Mouse (Mus musculus) embryonic stem cell, embryonic (primary cell): Measurements from ENCODE around the gene Rtkn.

Experiments
- CTCF ChIA-PET, 4 experiments: fragments of 300-600 bp in 2 of 4; fragments of 350-600 bp in 2 of 4; sonication (Branson Sonifier 250); formaldehyde crosslinking; loops; one replicate each; lab custom pipeline; 2022; ENCODE audit warnings: inconsistent platforms in 2 of 4; lab: Charles Lee
- POLR2A ChIA-PET, 4 experiments: fragments of 300-600 bp in 2 of 4; fragments of 350-600 bp in 2 of 4; sonication (Branson Sonifier 250); formaldehyde crosslinking; loops; one replicate each; lab custom pipeline; 2022; ENCODE audit warnings: antibody characterized with exemption in 4 of 4, inconsistent platforms in 1 of 4; lab: Charles Lee

Gene Rtkn

GRCm38 (mm10) chr6:83134951-83135513, at the start of gene Rtkn:
Gene Rtkn (plus strand): TSS chr6:83135463.
- ChIA-PET POLR2A (interaction anchor here (0.5 to 8.4 kb wide), 28 partner anchors 9 to 182 kb away, joined by 3 to 75 read pairs (median 4); partner anchors contain the start of genes Wbp1 (in 4 of the 4), Ccdc142 (in 1 of the 4), Dok1 (in 1 of the 4) and Gm42688 (in 1 of the 4)), CTCF (interaction anchor here in 3 of 4 experiments (0.5 to 1.4 kb wide), 11 partner anchors 9 to 144 kb away, joined by 3 to 8 read pairs (median 4); partner anchors contain the start of genes Ccdc142 (in 1 of the 3), Gm42688 (in 1 of the 3) and Ino80b (in 1 of the 3))

DNA sequence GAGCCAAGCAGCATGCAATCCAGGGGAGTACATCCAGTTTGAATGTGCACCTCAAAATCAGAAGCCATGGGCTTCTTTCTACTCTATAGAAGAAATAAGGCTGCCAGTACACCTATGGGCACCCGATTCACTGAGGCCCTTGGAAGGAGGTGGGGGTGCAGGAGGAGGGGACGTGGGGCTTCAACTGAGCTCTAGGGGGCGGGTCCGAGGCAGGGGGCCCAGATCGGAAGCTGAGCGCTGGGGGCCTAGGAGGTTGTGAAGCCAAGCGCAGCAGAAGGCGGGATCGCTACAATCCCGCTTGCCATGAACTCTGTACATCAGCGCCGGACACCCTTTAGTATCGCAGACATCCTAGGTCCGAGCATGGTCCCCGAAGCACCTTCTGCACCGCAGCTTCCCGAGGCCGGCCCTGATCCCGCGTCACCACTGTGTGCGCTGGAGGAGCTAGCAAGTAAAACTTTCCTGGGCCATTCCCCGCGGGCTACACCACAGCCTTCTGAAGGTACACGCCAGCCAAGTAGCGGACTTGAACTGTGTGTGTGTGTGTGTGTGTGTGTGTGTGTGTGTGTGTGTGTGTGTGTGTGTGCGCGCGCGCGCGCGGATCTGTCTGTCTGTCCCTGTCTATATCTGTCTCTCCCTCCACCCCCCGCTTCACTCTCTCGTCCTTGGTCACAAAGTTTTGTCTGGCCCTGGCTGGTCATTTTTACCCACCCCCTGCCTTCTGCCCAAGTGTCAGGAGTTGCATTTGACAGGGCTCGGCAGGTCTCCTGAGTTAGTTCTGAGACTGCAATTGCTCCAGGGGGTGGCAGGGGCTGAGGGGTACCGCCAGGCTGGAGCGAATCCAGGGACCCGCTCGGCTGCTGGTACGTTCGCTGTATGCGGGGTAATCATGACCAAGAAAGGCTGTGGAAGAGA, 48.9 kb upstream of the Rtkn start, which contains the start of gene Lbx2:
Gene Lbx2 (plus strand): TSS at position 247 of the 915 bp plus-strand sequence.
- CTCF ChIA-PET = interaction anchor here in 3 of 4 experiments (0.6 to 2.9 kb wide), 15 partner anchors 8 to 180 kb away, joined by 3 to 14 read pairs (median 5); partner anchors contain the start of genes Ccdc142 (in 2 of the 3), Gm42688 (in 2 of the 3), Pcgf1 (in 2 of the 3) and Dctn1 (in 1 of the 3)

DNA sequence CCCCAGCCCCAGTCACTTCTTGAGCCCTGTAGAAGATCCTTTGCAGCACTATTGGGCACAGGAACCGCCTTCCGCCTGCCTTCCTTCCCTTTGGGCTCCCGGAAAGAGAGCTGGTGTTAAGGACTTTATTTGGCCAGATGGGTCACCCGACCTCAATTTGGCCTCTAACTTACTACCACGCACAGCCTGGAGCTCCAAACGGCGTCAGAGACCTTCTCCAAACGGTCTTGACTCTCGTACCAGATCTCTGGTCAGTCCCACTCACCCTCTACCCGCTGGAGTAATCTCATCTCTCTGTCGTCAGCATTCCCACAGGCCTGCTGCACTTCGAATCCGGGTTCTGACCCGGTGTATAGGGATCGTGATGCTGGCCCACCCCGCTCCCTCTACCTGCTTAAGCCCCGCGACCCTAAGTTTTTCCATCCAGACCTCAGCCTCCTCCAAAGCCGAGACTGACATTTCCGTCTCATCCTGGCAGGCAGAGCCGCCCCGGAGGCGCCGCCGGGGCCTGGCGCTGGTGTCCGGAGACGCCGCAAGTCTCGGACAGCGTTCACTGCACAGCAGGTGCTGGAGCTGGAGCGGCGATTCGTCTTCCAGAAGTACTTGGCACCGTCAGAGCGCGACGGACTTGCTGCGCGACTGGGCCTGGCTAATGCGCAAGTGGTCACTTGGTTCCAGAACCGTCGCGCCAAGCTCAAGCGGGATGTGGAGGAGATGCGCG, 47.9 kb upstream of the Rtkn start:
- ChIA-PET CTCF (interaction anchor here in 3 of 4 experiments (0.6 to 2.9 kb wide), 16 partner anchors 9 to 181 kb away, joined by 3 to 14 read pairs (median 5); partner anchors contain the start of genes Pcgf1 (in 3 of the 3), Ccdc142 (in 2 of the 3), Gm42688 (in 2 of the 3) and Dctn1 (in 1 of the 3)), POLR2A (interaction anchor here in 3 of 4 experiments (0.9 to 2.8 kb wide), 18 partner anchors 9 to 238 kb away, joined by 3 to 22 read pairs (median 4); partner anchors contain the start of genes Ccdc142 (in 3 of the 3), Gm42688 (in 3 of the 3), Pcgf1 (in 3 of the 3) and Aup1 (in 1 of the 3))

More for the DNA sequence above, 48.9 kb upstream of the Rtkn start, which contains the start of gene Lbx2:
- POLR2A ChIA-PET = interaction anchor here (0.6 to 2.8 kb wide), 22 partner anchors 8 to 239 kb away, joined by 3 to 22 read pairs (median 4); partner anchors contain the start of genes Ccdc142 (in 3 of the 4), Gm42688 (in 3 of the 4), Pcgf1 (in 3 of the 4) and Aup1 (in 2 of the 4)

DNA sequence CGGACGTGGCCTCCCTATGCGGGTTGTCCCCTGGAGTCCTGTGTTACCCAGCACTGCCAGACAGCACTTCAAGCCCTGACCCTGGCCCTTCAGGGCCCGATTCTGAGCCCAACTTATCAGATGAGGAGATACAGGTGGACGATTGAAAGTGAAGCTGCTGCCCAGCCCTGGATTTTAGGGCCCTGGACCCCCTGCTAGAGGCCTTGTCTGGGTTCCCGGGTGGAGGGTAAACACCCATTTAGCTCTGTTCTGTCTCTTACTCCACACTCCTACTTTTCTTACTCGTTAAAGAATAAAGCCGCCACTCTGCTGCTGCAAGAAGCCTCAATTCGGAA, 47.4 kb upstream of the Rtkn start:
- ChIA-PET POLR2A (interaction anchor here in 3 of 4 experiments (0.9 to 2.8 kb wide), 16 partner anchors 10 to 238 kb away, joined by 3 to 22 read pairs (median 4); partner anchors contain the start of genes Pcgf1 (in 3 of the 3), Ccdc142 (in 2 of the 3), Gm42688 (in 2 of the 3) and Aup1 (in 1 of the 3)), CTCF (interaction anchor here in 3 of 4 experiments (0.6 to 2.9 kb wide), 14 partner anchors 9 to 127 kb away, joined by 3 to 14 read pairs (median 4); partner anchors contain the start of genes Pcgf1 (in 3 of the 3), Ccdc142 (in 2 of the 3), Gm42688 (in 2 of the 3) and Dctn1 (in 1 of the 3))

- POLR2A ChIA-PET = interaction anchor here (0.6 to 2.3 kb wide), 9 partner anchors 9 to 221 kb away, joined by 3 to 9 read pairs (median 5); partner anchors contain the start of genes Ccdc142 (in 2 of the 4), Gm42688 (in 2 of the 4) and Wbp1 (in 1 of the 4)
- CTCF ChIA-PET = interaction anchor here (0.7 to 1.7 kb wide), 8 partner anchors 9 to 225 kb away, joined by 3 to 7 read pairs (median 4); partner anchors contain the start of genes Ccdc142 (in 2 of the 4) and Gm42688 (in 2 of the 4)
These were observed 42.7 kb upstream of the Rtkn start for GRCm38 (mm10) chr6:83092416-83093127.

GRCm38 (mm10) chr6:83095968-83096367, 39.3 kb upstream of the Rtkn start:
- ChIA-PET CTCF (interaction anchor here in 3 of 4 experiments (0.6 to 3.2 kb wide), 11 partner anchors 9 to 634 kb away, joined by 3 to 12 read pairs (median 3); partner anchors contain the start of genes Lbx2 (in 1 of the 3) and Pcgf1 (in 1 of the 3)), POLR2A (interaction anchor here in 3 of 4 experiments (0.6 to 1.9 kb wide), 8 partner anchors 10 to 60 kb away, joined by 3 to 5 read pairs (median 4); no protein-coding TSS in a partner anchor)

DNA sequence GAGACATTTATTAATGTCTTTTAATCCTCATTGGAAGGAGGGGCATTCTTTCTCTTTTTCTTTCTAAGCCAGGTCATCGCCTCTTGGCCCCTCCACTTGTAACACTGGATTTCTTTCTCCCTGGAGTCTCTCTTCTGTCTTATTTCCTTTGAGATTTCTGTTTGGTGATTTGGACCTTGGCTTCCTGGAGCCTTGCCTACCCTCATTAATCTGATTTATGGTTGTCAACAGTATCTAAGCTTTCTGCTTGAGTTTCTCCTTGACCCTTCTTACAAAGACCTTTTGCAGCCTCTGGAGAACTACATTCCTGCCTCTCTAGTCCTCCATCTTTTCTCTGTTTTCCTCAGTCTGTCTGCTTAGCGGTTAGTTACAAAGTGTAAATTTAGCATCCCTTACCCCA, 36.9 kb upstream of the Rtkn start:
- CTCF ChIA-PET = interaction anchor here in 3 of 4 experiments (0.6 to 3.2 kb wide), 4 partner anchors 8 to 127 kb away, joined by 3 to 8 read pairs (median 4); no protein-coding TSS in a partner anchor
- POLR2A ChIA-PET = interaction anchor here in 3 of 4 experiments (0.5 to 1.6 kb wide), 5 partner anchors 11 to 130 kb away, joined by 3 to 5 read pairs (median 3); partner anchors contain the start of gene Pcgf1 (in 1 of the 3)

- POLR2A ChIA-PET = interaction anchor here (0.6 to 3.7 kb wide), 62 partner anchors 9 to 838 kb away, joined by 3 to 48 read pairs (median 4); partner anchors contain the start of genes 1700003E16Rik (in 3 of the 4), Aup1 (in 3 of the 4), Htra2 (in 3 of the 4) and Wbp1 (in 3 of the 4)
- CTCF ChIA-PET = interaction anchor here (0.5 to 3.5 kb wide), 58 partner anchors 8 to 447 kb away, joined by 3 to 43 read pairs (median 5); partner anchors contain the start of genes Dctn1 (in 3 of the 4), Wbp1 (in 3 of the 4), Lbx2 (in 2 of the 4) and Pcgf1 (in 2 of the 4)
These were observed 34.0 kb upstream of the Rtkn start, which contains the start of the genes Ccdc142 and Gm42688 for GRCm38 (mm10) chr6:83101316-83101687. Gene Ccdc142 (plus strand): TSS chr6:83101601. Gene Gm42688 (plus strand): TSS chr6:83101617.

DNA sequence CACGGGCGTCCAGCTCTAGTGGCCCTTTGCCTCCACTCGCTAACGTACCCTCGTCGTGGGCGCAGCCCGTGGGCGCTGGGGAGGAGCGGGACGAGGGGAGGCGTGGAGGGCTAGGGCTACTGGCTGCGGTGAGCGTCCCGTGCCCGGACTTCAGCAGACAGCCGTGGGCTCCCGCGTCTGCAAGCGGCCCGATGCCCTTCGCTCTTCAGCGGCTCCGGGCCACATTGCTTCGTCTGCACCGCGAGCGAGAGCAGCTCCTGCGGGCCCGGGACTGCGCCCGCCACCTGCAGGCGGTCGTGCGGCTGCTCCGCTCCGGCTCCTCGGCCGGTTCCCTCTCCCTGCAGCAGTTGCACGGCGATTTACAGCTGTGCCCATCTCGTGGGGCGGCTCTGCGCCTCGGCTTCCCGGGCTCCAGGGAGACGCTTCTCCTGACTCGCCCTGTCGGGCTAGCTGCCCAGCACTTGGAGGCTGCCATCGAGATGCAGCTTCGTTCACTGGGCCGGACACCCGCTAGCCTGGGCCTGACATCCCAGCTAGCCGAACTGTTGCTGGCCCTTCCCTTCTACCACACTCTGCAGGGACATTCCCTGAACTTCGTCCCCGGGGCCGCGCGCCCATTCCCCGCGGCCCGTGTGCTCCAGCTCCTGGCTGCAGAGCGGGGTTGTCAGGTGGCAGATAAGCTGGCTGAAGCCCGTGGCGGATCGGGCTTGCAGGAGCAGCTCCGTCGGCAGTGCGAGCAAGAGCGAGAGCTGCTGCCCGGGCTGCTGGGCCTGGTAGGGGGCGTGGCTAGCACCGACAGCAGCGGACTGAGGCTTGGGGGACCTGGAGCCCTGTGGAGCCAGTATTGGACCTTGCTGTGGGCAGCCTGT, 33.3 kb upstream of the Rtkn start:
- POLR2A ChIA-PET = interaction anchor here (0.6 to 3.7 kb wide), 72 partner anchors 8 to 322 kb away, joined by 3 to 48 read pairs (median 4); partner anchors contain the start of genes Wbp1 (in 4 of the 4), 1700003E16Rik (in 3 of the 4), Aup1 (in 3 of the 4) and Htra2 (in 3 of the 4)
- CTCF ChIA-PET = interaction anchor here (0.5 to 3.5 kb wide), 67 partner anchors 8 to 448 kb away, joined by 3 to 43 read pairs (median 4); partner anchors contain the start of genes Dctn1 (in 3 of the 4), Wbp1 (in 3 of the 4), Aup1 (in 2 of the 4) and Dqx1 (in 2 of the 4)

- ChIA-PET POLR2A (interaction anchor here in 2 of 4 experiments (0.6 to 3.7 kb wide), 13 partner anchors 16 to 468 kb away, joined by 3 to 30 read pairs (median 5); partner anchors contain the start of genes Lbx2 (in 1 of the 2), Pcgf1 (in 1 of the 2) and Wbp1 (in 1 of the 2)), CTCF (interaction anchor here in 3 of 4 experiments (0.8 to 3.5 kb wide), 7 partner anchors 59 to 176 kb away, joined by 3 to 25 read pairs (median 14); partner anchors contain the start of gene Dctn1 (in 1 of the 3))
These were observed 32.1 kb upstream of the Rtkn start for GRCm38 (mm10) chr6:83103130-83103650.

- ChIA-PET POLR2A (interaction anchor here in 3 of 4 experiments (0.7 to 3.7 kb wide), 7 partner anchors 16 to 406 kb away, joined by 3 to 22 read pairs (median 3); partner anchors contain the start of genes Lbx2 (in 1 of the 3) and Wbp1 (in 1 of the 3)), CTCF (interaction anchor here in 3 of 4 experiments (0.6 to 3.5 kb wide), 3 partner anchors 23 to 161 kb away, joined by 3 to 22 read pairs (median 6); partner anchors contain the start of gene Aup1 (in 1 of the 3))
These were observed 31.1 kb upstream of the Rtkn start for GRCm38 (mm10) chr6:83104158-83104557.

DNA sequence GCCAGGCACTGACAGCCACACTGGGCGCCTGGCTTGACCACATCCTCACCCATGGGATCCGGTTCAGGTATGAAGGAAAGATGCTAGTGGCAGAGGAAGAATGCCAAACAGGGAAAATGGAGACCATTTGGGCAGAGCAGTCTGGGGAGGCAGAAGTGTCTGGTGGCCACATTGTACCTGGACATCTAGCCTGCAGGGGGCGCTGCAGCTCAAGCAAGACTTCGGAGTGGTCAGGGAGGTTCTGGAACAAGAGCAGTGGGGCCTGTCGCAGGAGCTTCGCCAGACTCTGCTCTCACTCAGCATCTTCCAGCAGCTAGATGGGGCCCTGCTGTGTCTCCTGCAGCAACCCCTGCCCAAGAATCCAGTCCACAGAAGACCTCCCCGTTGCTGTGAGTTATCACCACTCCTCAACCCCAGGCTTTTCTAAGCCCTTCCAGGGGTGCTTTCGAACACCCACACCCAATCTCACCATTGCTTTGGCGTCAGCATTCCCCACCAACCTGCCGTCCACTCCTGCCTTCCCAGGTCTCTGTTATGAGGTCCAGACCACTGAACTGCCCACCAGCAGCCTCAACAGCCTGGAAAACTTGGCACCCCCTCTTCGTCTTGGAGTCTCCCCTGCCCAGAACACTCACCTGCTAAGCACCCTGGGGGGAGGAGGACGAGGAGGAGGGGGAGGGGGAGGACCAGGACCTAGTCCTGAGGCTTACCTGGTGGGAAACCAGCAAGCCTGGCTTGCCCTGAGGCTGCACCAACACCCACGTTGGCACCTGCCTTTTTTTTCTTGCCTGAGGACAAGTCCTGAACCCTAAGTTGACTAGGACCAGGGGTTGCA, 27.5 kb upstream of the Rtkn start:
- ChIA-PET CTCF (interaction anchor here (0.5 to 2.6 kb wide), 30 partner anchors 10 to 334 kb away, joined by 3 to 15 read pairs (median 4); partner anchors contain the start of genes Aup1 (in 2 of the 4), Wbp1 (in 2 of the 4), 1700003E16Rik (in 1 of the 4) and Dctn1 (in 1 of the 4)), POLR2A (interaction anchor here in 3 of 4 experiments (0.7 to 6.6 kb wide), 15 partner anchors 10 to 218 kb away, joined by 3 to 41 read pairs (median 4); partner anchors contain the start of genes Wbp1 (in 2 of the 3), 1700003E16Rik (in 1 of the 3), Mob1a (in 1 of the 3) and Mthfd2 (in 1 of the 3))
